Mouse (Mus musculus) liver, embryonic 16.5 days (tissue): ENCODE measurements around the gene Klhdc1. TPM values are rescaled to one million over a fixed set of nuclear protein-coding genes. Genes with fewer than 3 reads are reported as not detected.

Experiments
- ATAC-seq: fragments of 200-750 bp; cut with Nextera tagmentation; 2 replicates; pipeline ENCODE4 v1.8.0; 2017; ENCODE audit warnings: low read depth, mild to moderate bottlenecking, moderate number of reproducible peaks, moderate library complexity
- H3K27ac ChIP-seq: fragments of 300-500 bp; sonication (generic); 2 replicates; pipeline ENCODE4 v1.5.1; 2014; ENCODE audit warnings: mild to moderate bottlenecking, low read length
- H3K27me3 ChIP-seq: fragments of 300-500 bp; sonication (generic); 2 replicates; pipeline ENCODE4 v1.6.1; 2014; ENCODE audit warnings: low read depth, low read length, mixed read lengths; ENCODE audit not compliant: control insufficient read depth, insufficient read depth
- H3K36me3 ChIP-seq: fragments of 300-500 bp; sonication (generic); 2 replicates; pipeline ENCODE4 v1.6.1; 2014; ENCODE audit warnings: mild to moderate bottlenecking; ENCODE audit not compliant: control insufficient read depth, insufficient read depth
- H3K4me1 ChIP-seq: fragments of 300-500 bp; sonication (generic); 2 replicates; pipeline ENCODE4 v1.6.1; 2014; ENCODE audit warnings: low read depth, low read length, mixed read lengths; ENCODE audit not compliant: control insufficient read depth
- H3K4me2 ChIP-seq: fragments of 300-500 bp; sonication (generic); 2 replicates; pipeline ENCODE4 v1.6.1; 2014; ENCODE audit warnings: low read depth, low read length, mixed read lengths
- H3K4me3 ChIP-seq: fragments of 300-500 bp; sonication (generic); 2 replicates; pipeline ENCODE4 v1.5.1; 2014; ENCODE audit warnings: low read depth, mild to moderate bottlenecking, low read length
- H3K9ac ChIP-seq: fragments of 300-500 bp; sonication (generic); 2 replicates; pipeline ENCODE4 v1.6.1; 2014; ENCODE audit warnings: low read depth, low read length
- H3K9me3 ChIP-seq: fragments of 300-500 bp; sonication (generic); replicated peaks from 2 replicates; pipeline ENCODE4 v1.6.1; 2016; ENCODE audit warnings: low read length; ENCODE audit not compliant: control insufficient read depth
- WGBS: fragments of 180-500 bp; shearing (Covaris S2); extraction: QIAGEN DNeasy Blood & Tissue Kit; methylation state at CpG from one replicate; pipeline ENCODE4 v1.1.7; 2014; ENCODE audit not compliant: insufficient replicate concordance; 5-methylcytosine and 5-hydroxymethylcytosine counted together
- polyA plus RNA-seq: library from polyadenylated mRNA; unstranded; fragments of >200 nt; fragmentation: Nextera tagmentation; extraction: Ambion mirVana; gene quantifications from 2 replicates; pipeline ENCODE4 v1.2.1, GENCODE M21; 2015

Gene Klhdc1
- polyA plus RNA-seq, 1 experiment from 2014 or later = 2.5 TPM

DNA sequence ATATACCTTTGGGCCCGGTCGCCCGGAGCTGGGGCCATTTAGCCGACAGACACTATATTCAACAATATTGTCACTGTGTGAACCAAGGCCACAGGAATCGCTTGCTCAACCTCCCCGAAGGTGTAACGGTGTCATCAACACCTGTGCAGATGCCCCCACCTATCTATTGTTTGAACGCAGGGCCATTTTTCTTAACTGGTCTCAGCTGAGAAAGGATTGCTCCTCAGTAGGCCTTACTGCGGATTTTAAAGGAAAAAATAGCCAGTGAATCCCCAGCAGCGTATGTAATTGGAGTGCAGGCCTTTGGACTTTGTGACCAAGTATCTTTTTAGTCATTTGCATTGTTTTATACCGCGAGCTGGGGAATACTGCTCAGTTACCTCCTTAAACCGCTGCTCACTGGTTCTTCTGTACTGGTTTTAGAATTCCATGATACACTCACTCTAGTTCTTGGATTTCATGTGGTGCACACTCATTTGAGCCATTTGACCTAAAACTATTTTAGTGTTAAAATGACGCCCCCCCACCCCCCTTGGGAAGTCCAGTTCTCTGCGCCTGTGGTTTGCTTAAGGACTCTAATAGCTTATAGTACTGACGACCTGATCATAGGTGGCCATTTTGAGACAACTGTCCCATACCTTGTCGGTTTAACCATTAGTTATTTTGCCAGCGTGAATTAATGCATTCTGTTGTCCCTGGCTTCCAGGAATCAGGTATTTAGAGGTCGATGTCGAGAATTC, 56.6 kb downstream of the Klhdc1 start:
- no peaks in the 10 kb centered on the region for H3K9me3 ChIP-seq
- WGBS = 18% methylated on average over 20 of the region's 20 CpGs
- H3K4me1 ChIP-seq = peaks cover 47% of the 10 kb centered on the region
- no peak for ATAC-seq
- H3K27me3 ChIP-seq = no peaks in the 10 kb centered on the region
- peak overlapping the region; percentile 99 for H3K9ac ChIP-seq
- peak overlapping the region; percentile 98 for H3K4me3 ChIP-seq
- peaks cover 16% of the 10 kb centered on the region for H3K36me3 ChIP-seq
- H3K27ac ChIP-seq = peak overlapping the region; percentile 97
- H3K4me2 ChIP-seq = peak overlapping the region; percentile 84

DNA sequence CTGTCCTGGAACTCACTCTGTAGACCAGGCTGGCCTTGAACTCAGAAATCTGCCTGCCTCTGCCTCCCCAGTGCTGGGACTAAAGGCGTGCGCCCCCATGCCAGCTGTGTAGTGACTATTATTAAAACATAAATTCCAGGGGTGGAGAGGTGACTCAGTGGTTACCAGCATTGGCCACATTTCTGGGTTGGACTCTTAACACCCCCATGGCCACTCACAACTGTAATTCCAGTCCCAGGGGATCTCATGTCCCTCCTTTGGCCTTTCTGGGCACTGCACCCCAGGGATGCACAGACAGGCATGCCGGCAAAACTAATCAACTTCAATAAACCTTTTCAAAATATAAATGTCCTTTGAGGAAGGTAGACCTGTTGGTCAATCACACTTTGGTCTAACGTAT, 57.3 kb downstream of the Klhdc1 start:
- peak overlapping the region; percentile 62 for H3K27ac ChIP-seq
- WGBS = 83% methylated on average over 4 of the region's 4 CpGs
- H3K27me3 ChIP-seq = no peaks in the 10 kb centered on the region
- peaks cover 42% of the 10 kb centered on the region for H3K4me1 ChIP-seq
- H3K9me3 ChIP-seq = no peaks in the 10 kb centered on the region
- H3K9ac ChIP-seq = peak overlapping the region; percentile 28
- no peak for ATAC-seq
- peaks cover 20% of the 10 kb centered on the region for H3K36me3 ChIP-seq
- H3K4me3 ChIP-seq = peak overlapping the region; percentile 98
- peak overlapping the region; percentile 84 for H3K4me2 ChIP-seq

DNA sequence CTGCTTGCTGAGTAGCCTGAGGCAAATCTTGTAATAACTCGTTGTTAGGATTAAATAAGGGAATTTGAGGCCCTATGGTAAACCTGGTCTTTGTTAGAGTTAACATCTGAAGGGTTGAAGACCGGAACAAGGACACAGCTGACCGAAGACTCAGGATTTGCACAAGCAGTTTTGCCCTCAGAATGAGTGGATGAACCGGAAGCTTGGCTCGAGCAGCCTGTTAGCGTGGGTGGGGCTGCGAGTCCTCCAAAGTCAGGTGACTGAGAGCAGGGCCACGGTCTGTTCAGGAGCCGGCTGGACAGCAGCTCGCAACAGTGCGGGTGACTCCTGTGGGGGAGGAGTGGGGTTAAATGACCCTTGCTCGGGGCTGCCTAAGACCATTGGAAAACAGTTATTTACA, 58.3 kb downstream of the Klhdc1 start:
- Histone ChIP-seq H3K27ac (peak overlapping the region; percentile 62; the same call in 1 of the 2 replicates), H3K36me3 (peaks cover 28% of the 10 kb centered on the region), H3K4me3 (peak overlapping the region; percentile 1; the same call in 1 of the 2 replicates), H3K4me1 (peaks cover 36% of the 10 kb centered on the region), H3K9me3 (no peaks in the 10 kb centered on the region), H3K9ac (peak overlapping the region; percentile 32), H3K27me3 (no peaks in the 10 kb centered on the region), H3K4me2 (peak overlapping the region; percentile 84)
- 67% methylated on average over 12 of the region's 12 CpGs for WGBS
- ATAC-seq = peak; percentile 37

DNA sequence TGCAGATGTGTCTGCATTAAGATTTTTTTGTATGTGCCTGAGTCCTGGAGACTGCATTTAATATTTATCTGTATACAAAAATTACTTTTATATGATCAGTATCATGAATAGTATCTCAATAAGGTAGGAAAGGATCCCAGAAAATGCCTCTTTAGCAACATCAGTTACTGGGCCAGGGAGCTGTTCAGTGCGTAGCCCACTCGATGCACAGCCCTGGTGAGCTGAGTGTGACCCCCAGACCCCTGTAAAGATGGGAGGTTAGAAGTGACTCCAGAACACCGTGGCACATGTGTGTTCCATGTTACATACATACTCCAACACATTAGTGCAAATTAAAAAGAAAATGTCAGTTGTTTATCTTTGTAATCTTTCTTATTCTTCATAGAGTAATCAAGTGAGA, 58.9 kb downstream of the Klhdc1 start:
- peaks cover 33% of the 10 kb centered on the region for H3K4me1 ChIP-seq
- ATAC-seq = no peak
- H3K4me2 ChIP-seq = no peak overlapping the region
- H3K27me3 ChIP-seq = no peaks in the 10 kb centered on the region
- 84% methylated on average over 3 of the region's 3 CpGs for WGBS
- no peaks in the 10 kb centered on the region for H3K9me3 ChIP-seq
- no peak overlapping the region for H3K4me3 ChIP-seq
- H3K36me3 ChIP-seq = peaks cover 33% of the 10 kb centered on the region
- H3K9ac ChIP-seq = no peak overlapping the region
- H3K27ac ChIP-seq = no peak overlapping the region

DNA sequence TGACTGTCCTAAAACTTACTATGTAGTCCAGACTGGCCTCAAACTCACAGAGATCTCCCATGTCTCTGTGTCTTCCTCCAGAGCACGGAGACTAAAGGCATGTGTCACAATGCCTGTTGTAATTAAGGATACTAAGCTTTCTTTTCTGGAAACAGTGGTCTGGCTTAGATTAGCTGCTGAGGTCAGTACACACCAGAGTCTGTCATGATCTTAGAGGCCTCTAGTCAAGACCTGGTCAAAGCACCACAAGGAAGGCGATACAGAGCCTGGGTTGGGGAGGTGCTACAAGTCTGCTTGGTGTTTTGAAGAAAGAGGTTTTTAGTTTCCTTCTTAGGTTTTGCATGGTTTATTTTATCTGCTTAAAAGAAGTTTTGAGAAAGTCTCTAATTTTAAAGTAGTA, 59.4 kb downstream of the Klhdc1 start:
- H3K9ac ChIP-seq = no peak overlapping the region
- H3K9me3 ChIP-seq = no peaks in the 10 kb centered on the region
- peaks cover 38% of the 10 kb centered on the region for H3K36me3 ChIP-seq
- no peak overlapping the region for H3K4me2 ChIP-seq
- 89% methylated on average over 2 of the region's 2 CpGs for WGBS
- no peaks in the 10 kb centered on the region for H3K27me3 ChIP-seq
- ATAC-seq = no peak
- H3K27ac ChIP-seq = no peak overlapping the region
- H3K4me1 ChIP-seq = peaks cover 28% of the 10 kb centered on the region
- H3K4me3 ChIP-seq = no peak overlapping the region

DNA sequence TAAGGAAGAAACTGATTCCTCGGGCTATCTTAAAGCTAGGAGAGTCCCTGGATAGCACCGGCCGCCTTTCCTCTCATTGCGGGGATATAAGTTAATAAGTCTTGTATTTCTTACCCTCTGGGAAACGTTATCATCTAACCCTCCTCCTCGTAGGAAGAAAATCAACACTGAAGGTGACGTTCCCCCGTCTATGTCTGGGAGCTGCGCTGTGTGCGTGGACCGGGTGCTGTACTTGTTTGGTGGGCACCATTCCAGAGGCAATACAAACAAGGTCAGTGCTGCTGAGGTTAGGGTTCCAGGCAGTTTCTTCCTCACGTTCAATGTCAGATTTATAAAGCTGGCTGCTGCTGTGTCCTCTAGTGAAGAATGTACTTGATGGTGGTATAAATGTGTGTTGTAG, 61.2 kb downstream of the Klhdc1 start:
- WGBS = 92% methylated on average over 12 of the region's 12 CpGs
- no peaks in the 10 kb centered on the region for H3K9me3 ChIP-seq
- no peak overlapping the region for H3K9ac ChIP-seq
- no peaks in the 10 kb centered on the region for H3K27me3 ChIP-seq
- H3K27ac ChIP-seq = no peak overlapping the region
- H3K4me1 ChIP-seq = peaks cover 18% of the 10 kb centered on the region
- H3K36me3 ChIP-seq = peaks cover 55% of the 10 kb centered on the region
- H3K4me2 ChIP-seq = no peak overlapping the region
- no peak overlapping the region for H3K4me3 ChIP-seq
- no peak for ATAC-seq

DNA sequence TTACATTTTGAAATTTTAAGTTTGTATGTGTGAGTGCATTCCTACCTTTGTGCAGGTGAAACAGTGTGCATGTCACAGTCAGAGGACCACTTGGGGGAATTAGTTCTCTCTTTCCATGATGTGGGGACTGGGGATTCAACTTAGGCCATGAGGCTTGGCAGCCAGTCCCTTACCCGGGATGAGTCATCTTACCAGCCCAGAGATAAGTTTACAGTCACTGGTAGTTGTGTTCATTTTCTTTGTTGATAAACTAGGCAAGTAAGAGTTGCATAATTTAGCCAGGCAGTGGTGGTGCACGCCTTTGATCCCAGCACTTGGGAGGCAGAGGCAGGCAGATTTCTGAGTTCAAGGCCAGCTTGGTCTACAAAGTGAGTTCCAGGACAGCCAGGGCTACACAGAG, 63.1 kb downstream of the Klhdc1 start:
- H3K4me2 ChIP-seq = no peak overlapping the region
- no peaks in the 10 kb centered on the region for H3K9me3 ChIP-seq
- H3K27me3 ChIP-seq = no peaks in the 10 kb centered on the region
- ATAC-seq = no peak
- 58% methylated on average over 2 of the region's 2 CpGs for WGBS
- peaks cover 5% of the 10 kb centered on the region for H3K4me1 ChIP-seq
- no peak overlapping the region for H3K4me3 ChIP-seq
- H3K9ac ChIP-seq = no peak overlapping the region
- H3K27ac ChIP-seq = no peak overlapping the region
- H3K36me3 ChIP-seq = peaks cover 72% of the 10 kb centered on the region

DNA sequence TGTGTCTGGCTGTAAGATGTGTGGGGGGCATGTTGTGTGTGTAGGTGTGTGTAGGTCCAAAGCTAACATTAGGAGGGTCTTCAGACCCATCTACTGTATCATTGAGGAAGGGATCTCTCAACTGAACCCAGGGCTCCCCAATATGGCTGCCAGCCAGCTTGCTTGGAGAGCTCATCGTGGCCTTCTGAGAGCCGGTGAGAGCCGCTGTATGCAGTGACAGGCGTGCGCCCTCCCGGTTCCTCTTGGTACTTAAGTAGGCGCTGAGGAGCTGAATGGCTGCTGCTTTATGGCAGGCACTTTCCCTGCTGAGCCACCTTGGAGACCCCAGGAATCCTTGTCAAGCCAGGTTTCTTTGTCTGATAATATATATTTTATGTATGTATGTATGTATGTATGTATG, 65.4 kb downstream of the Klhdc1 start:
- WGBS = 92% methylated on average over 7 of the region's 7 CpGs

DNA sequence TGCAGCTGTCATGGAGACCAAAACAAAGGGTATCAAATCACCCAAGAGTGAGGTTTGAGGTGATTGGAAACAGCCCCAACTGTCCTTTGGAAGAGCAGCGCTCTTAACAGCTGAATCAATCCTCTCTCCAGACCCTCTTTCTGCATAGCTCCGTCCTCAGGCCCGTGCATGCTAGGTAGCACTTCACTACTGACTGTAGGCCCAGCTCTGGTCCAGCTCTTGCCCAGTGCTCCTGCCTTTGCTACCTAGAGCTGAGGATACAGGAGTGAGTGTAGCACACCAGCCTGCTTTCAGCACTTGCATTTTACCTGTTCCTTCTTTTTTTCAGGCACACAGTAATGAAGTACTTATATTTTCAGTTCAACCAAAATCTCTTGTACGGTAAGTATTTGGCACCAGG, 68.7 kb downstream of the Klhdc1 start:
- no peaks in the 10 kb centered on the region for H3K9me3 ChIP-seq
- H3K36me3 ChIP-seq = peaks cover 76% of the 10 kb centered on the region
- H3K4me1 ChIP-seq = no peaks in the 10 kb centered on the region
- no peak for ATAC-seq
- WGBS = 95% methylated on average over 4 of the region's 4 CpGs
- no peak overlapping the region for H3K4me3 ChIP-seq
- H3K27me3 ChIP-seq = no peaks in the 10 kb centered on the region
- H3K27ac ChIP-seq = no peak overlapping the region
- no peak overlapping the region for H3K9ac ChIP-seq
- no peak overlapping the region for H3K4me2 ChIP-seq

More for the DNA sequence above, 65.4 kb downstream of the Klhdc1 start:
- Histone ChIP-seq H3K4me1 (no peaks in the 10 kb centered on the region), H3K36me3 (peaks cover 90% of the 10 kb centered on the region), H3K9me3 (no peaks in the 10 kb centered on the region), H3K27ac (no peak overlapping the region), H3K9ac (no peak overlapping the region), H3K4me2 (no peak overlapping the region), H3K27me3 (no peaks in the 10 kb centered on the region), H3K4me3 (no peak overlapping the region)
- ATAC-seq = no peak
